Mouse (Mus musculus) megakaryocyte, embryonic 14.5 days (primary cell): ENCODE measurements at regions not wholly inside any gene's neighbourhood (a gene's known extent, or its start where the extent isn't known, plus 50 kb on each side); places are given as distances from the start of the nearest gene placed in this dataset.

Experiments used
- H3K27me3 ChIP-seq: replicated peaks from 2 replicates; pipeline ENCODE3; 2012; ENCODE audit warnings: inconsistent platforms
- H3K36me3 ChIP-seq: replicated peaks from 2 replicates; pipeline ENCODE3; 2012; ENCODE audit warnings: low read length, inconsistent platforms, mixed read lengths
- H3K4me1 ChIP-seq: 2 replicates; pipeline ENCODE4 v1.6.1; 2012; ENCODE audit warnings: inconsistent platforms
- H3K4me3 ChIP-seq: replicated peaks from 2 replicates; pipeline ENCODE3; 2012; ENCODE audit warnings: moderate library complexity, mild to moderate bottlenecking, inconsistent platforms
- H3K9me3 ChIP-seq: 2 replicates; pipeline ENCODE4 v1.6.1; 2012; ENCODE audit warnings: inconsistent platforms
- FLI1 ChIP-seq: IDR thresholded peaks from 2 replicates; pipeline ENCODE4 v1.6.1; 2012; ENCODE audit warnings: low read length, inconsistent platforms, mixed read lengths
- GATA1 ChIP-seq: IDR thresholded peaks from 3 replicates; pipeline ENCODE4 v1.6.1; 2012; ENCODE audit warnings: mixed read lengths, low read length, inconsistent platforms, borderline replicate concordance

DNA sequence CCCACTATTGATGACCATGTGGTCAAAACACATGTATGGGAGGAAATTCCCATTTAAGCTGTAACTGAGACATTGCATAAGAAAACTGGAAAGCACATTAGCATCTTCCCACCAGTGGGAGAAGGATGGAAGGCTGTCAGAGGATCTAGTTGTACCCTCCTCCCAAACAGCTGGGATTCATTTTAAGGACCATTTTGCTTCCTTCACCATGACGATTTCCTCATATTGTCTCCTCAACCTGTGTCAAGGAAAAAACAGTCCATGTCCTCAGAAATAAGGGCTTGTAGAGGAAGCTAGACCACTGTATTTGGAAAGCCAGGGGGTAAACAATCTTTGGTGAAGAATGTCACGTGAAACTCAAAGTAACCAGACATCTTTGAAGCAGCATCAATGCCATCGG lies 296.0 kb downstream of the Hlx start:
- no peaks in the 10 kb centered on the region for H3K9me3 ChIP-seq
- peaks cover 7% of the 10 kb centered on the region for H3K4me1 ChIP-seq
- H3K4me3 ChIP-seq = no peak overlapping the region
- H3K36me3 ChIP-seq = no peaks in the 10 kb centered on the region
- TF ChIP-seq GATA1 (no peak), FLI1 (no peak)
- peaks cover 2% of the 10 kb centered on the region for H3K27me3 ChIP-seq

- Histone ChIP-seq H3K36me3 (no peaks in the 10 kb centered on the region), H3K4me3 (no peak overlapping the region), H3K4me1 (no peaks in the 10 kb centered on the region), H3K9me3 (no peaks in the 10 kb centered on the region), H3K27me3 (peaks cover 2% of the 10 kb centered on the region)
- no peak for TF ChIP-seq GATA1
- no peak for TF ChIP-seq FLI1
These were observed 303.8 kb downstream of the Hlx start for GRCm38 (mm10) chr1:184428612-184429011.

DNA sequence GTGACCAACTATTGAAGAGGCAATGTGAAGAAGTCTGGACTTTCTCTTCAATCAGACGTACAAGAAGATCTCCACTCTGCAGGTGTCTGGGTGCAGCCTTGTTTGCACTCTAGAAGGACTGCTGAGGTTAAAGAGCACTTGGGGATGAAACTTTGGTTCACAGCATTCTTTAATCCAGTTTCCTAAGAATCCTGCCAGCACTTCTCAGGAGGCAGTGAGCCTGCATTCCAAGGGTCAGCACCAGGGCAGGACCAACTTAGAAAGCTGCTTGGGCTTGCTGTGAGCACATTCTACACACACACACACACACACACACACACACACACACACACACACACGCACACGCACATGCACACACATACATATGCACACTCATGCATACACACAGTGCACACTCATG lies 304.4 kb downstream of the Hlx start:
- Histone ChIP-seq H3K36me3 (no peaks in the 10 kb centered on the region), H3K4me3 (peak overlapping the region; percentile 59), H3K4me1 (no peaks in the 10 kb centered on the region), H3K27me3 (peaks cover 2% of the 10 kb centered on the region), H3K9me3 (no peaks in the 10 kb centered on the region)
- no peak for TF ChIP-seq FLI1
- TF ChIP-seq GATA1 = no peak

GRCm38 (mm10) chr1:184425694-184426093 lies 306.7 kb downstream of the Hlx start:
- no peak overlapping the region for H3K4me3 ChIP-seq
- peaks cover 2% of the 10 kb centered on the region for H3K27me3 ChIP-seq
- no peaks in the 10 kb centered on the region for H3K4me1 ChIP-seq
- TF ChIP-seq GATA1 (no peak), FLI1 (no peak)
- no peaks in the 10 kb centered on the region for H3K36me3 ChIP-seq
- H3K9me3 ChIP-seq = no peaks in the 10 kb centered on the region

DNA sequence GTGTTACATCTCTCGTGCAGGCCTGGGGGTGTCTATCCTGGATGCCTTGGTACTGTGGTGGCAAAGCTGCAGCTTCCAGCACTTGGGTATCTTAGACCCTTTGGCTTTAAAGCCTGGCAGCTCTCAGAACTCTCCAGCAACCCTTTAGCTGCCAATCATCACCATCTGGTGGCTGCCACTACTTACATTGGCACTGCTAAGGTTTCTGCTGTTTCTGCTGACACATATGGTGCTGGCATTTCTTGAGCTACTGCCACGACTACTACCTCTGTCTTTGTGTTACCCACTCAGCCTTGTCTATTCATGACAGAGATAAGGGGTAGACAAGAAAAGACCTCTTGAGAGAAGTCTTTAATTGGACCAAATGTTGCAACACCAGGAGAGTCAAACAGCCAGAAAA lies 308.4 kb downstream of the Hlx start:
- H3K9me3 ChIP-seq = no peaks in the 10 kb centered on the region
- no peaks in the 10 kb centered on the region for H3K4me1 ChIP-seq
- H3K36me3 ChIP-seq = no peaks in the 10 kb centered on the region
- peaks cover 2% of the 10 kb centered on the region for H3K27me3 ChIP-seq
- no peak for TF ChIP-seq GATA1
- no peak for TF ChIP-seq FLI1
- no peak overlapping the region for H3K4me3 ChIP-seq

GRCm38 (mm10) chr1:184412596-184412995 lies 319.8 kb downstream of the Hlx start:
- Histone ChIP-seq H3K27me3 (no peaks in the 10 kb centered on the region), H3K36me3 (no peaks in the 10 kb centered on the region), H3K4me3 (no peak overlapping the region), H3K9me3 (peaks cover 6% of the 10 kb centered on the region; the same call in 1 of the 2 replicates), H3K4me1 (no peaks in the 10 kb centered on the region)
- TF ChIP-seq GATA1 (no peak), FLI1 (no peak)

GRCm38 (mm10) chr1:184411066-184411465 lies 321.4 kb downstream of the Hlx start:
- Histone ChIP-seq H3K4me3 (no peak overlapping the region), H3K27me3 (no peaks in the 10 kb centered on the region), H3K9me3 (peaks cover 6% of the 10 kb centered on the region; the same call in 1 of the 2 replicates), H3K36me3 (no peaks in the 10 kb centered on the region), H3K4me1 (no peaks in the 10 kb centered on the region)
- TF ChIP-seq GATA1 (no peak), FLI1 (no peak)

GRCm38 (mm10) chr1:184409986-184410385 lies 322.4 kb downstream of the Hlx start:
- Histone ChIP-seq H3K4me3 (no peak overlapping the region), H3K36me3 (no peaks in the 10 kb centered on the region), H3K9me3 (peaks cover 9% of the 10 kb centered on the region), H3K4me1 (no peaks in the 10 kb centered on the region), H3K27me3 (no peaks in the 10 kb centered on the region)
- TF ChIP-seq GATA1 (no peak), FLI1 (no peak)

GRCm38 (mm10) chr1:184402985-184403384 lies 329.4 kb downstream of the Hlx start:
- no peaks in the 10 kb centered on the region for H3K36me3 ChIP-seq
- 0 out of 2 replicates have a peak, but pooled peaks cover 3% of the 10 kb centered on the region for H3K4me1 ChIP-seq
- no peak overlapping the region for H3K4me3 ChIP-seq
- H3K9me3 ChIP-seq = peaks cover 4% of the 10 kb centered on the region; the same call in 1 of the 2 replicates
- no peak for TF ChIP-seq FLI1
- no peak for TF ChIP-seq GATA1
- no peaks in the 10 kb centered on the region for H3K27me3 ChIP-seq

- Histone ChIP-seq H3K4me1 (0 out of 2 replicates have a peak, but pooled peaks cover 3% of the 10 kb centered on the region), H3K9me3 (peaks cover 5% of the 10 kb centered on the region; the same call in 1 of the 2 replicates), H3K36me3 (no peaks in the 10 kb centered on the region), H3K4me3 (no peak overlapping the region), H3K27me3 (peaks cover 2% of the 10 kb centered on the region)
- no peak for TF ChIP-seq GATA1
- no peak for TF ChIP-seq FLI1
These were observed 337.2 kb downstream of the Hlx start for GRCm38 (mm10) chr1:184395215-184395614.
